Mouse (Mus musculus) CH12.LX (cell line): ENCODE data around the gene Cux1. TPM values are rescaled to one million over a fixed set of nuclear protein-coding genes. Genes with fewer than 3 reads are reported as not detected.

ENCODE experiments used
- DNase-seq: peaks from one replicate; pipeline ENCODE4 v3.0.0-alpha.2; 2013; ENCODE audit errors: extremely low read depth
- H3K27ac ChIP-seq: 2 replicates; pipeline ENCODE4 v1.5.1; 2012; ENCODE audit warnings: low read depth, mild to moderate bottlenecking, control low read depth, moderate library complexity; ENCODE audit not compliant: insufficient read depth
- H3K27me3 ChIP-seq: replicated peaks from 2 replicates; pipeline ENCODE3; 2012; ENCODE audit warnings: inconsistent platforms
- H3K36me3 ChIP-seq, 2 experiments: replicated peaks in 1 of 2; 2 replicates each; pipeline versions ENCODE3 to v1.6.1; 2012; ENCODE audit warnings: inconsistent platforms in 1 of 2, low read length in 1 of 2, mild to moderate bottlenecking in 1 of 2, mixed read lengths in 1 of 2, moderate library complexity in 1 of 2; ENCODE audit not compliant: control insufficient read depth in 1 of 2, insufficient read depth in 1 of 2
- H3K4me1 ChIP-seq, 2 experiments: 2 replicates each; pipeline ENCODE4 v1.6.1; 2012; ENCODE audit warnings: inconsistent platforms in 1 of 2, moderate library complexity in 1 of 2; ENCODE audit not compliant: insufficient read depth in 2 of 2, control insufficient read depth in 1 of 2
- H3K4me2 ChIP-seq: 2 replicates; pipeline ENCODE4 v1.6.1; 2012; ENCODE audit warnings: low read depth, mild to moderate bottlenecking, control low read depth; ENCODE audit not compliant: poor library complexity, insufficient read depth, severe bottlenecking
- H3K4me3 ChIP-seq, 3 experiments: fragments of 150-350 bp in 1 of 3; sonication (generic) in 1 of 3; replicated peaks in 1 of 3; 2 replicates each; pipeline versions ENCODE3 to v1.5.1; 2011 to 2012; ENCODE audit warnings: low read depth in 2 of 3, low read length in 2 of 3, mild to moderate bottlenecking in 2 of 3, moderate library complexity in 2 of 3, control low read depth in 1 of 3, improper control_type of control experiment in 1 of 3, inconsistent platforms in 1 of 3, mixed read lengths in 1 of 3; ENCODE audit not compliant: poor library complexity in 1 of 3
- H3K79me2 ChIP-seq: replicated peaks from 2 replicates; pipeline ENCODE4 v1.6.1; 2012; ENCODE audit warnings: mild to moderate bottlenecking, moderate library complexity; ENCODE audit not compliant: control insufficient read depth, poor library complexity, insufficient read depth, severe bottlenecking; ENCODE audit errors: extremely low read depth
- H3K9ac ChIP-seq: 2 replicates; pipeline ENCODE4 v1.6.1; 2012; ENCODE audit warnings: low read depth, mild to moderate bottlenecking, control low read depth, moderate library complexity; ENCODE audit not compliant: insufficient read depth
- H3K9me3 ChIP-seq: replicated peaks from 2 replicates; pipeline ENCODE3; 2012; ENCODE audit warnings: low read length, inconsistent platforms, mixed read lengths
- BHLHE40 ChIP-seq: IDR thresholded peaks from 2 replicates; pipeline ENCODE4 v1.6.1; 2011; ENCODE audit warnings: mild to moderate bottlenecking, low read depth, low read length, improper control_type of control experiment
- CHD2 ChIP-seq: IDR thresholded peaks from 2 replicates; pipeline ENCODE4 v1.6.1; 2011; ENCODE audit warnings: low read length, improper control_type of control experiment
- CTCF ChIP-seq, 2 experiments: IDR thresholded peaks in 1 of 2; conservative IDR thresholded peaks in 1 of 2; 2 replicates each; pipeline ENCODE4 v1.5.1; 2011 to 2012; ENCODE audit warnings: low read depth in 2 of 2, low read length in 2 of 2, improper control_type of control experiment in 1 of 2, inconsistent platforms in 1 of 2, mild to moderate bottlenecking in 1 of 2, moderate library complexity in 1 of 2
- E2F4 ChIP-seq: IDR thresholded peaks from 2 replicates; pipeline ENCODE4 v1.6.1; 2011; ENCODE audit warnings: low read depth, low read length, improper control_type of control experiment; ENCODE audit not compliant: insufficient replicate concordance
- ELF1 ChIP-seq: IDR thresholded peaks from 2 replicates; pipeline ENCODE4 v1.6.1; 2014; ENCODE audit warnings: low read depth, mild to moderate bottlenecking, inconsistent platforms, low read length, improper control_type of control experiment
- EP300 ChIP-seq: IDR thresholded peaks from 2 replicates; pipeline ENCODE4 v1.6.1; 2011; ENCODE audit warnings: low read length, improper control_type of control experiment
- GABPA ChIP-seq: IDR thresholded peaks from 2 replicates; pipeline ENCODE4 v1.6.1; 2012; ENCODE audit warnings: low read depth, low read length, improper control_type of control experiment, inconsistent platforms; ENCODE audit not compliant: insufficient replicate concordance
- JUN ChIP-seq: IDR thresholded peaks from 2 replicates; pipeline ENCODE4 v1.6.1; 2011; ENCODE audit warnings: low read depth, mild to moderate bottlenecking, low read length, improper control_type of control experiment, moderate library complexity; ENCODE audit not compliant: insufficient read depth
- JUND ChIP-seq: conservative IDR thresholded peaks from 2 replicates; pipeline ENCODE4 v1.6.1; 2011; ENCODE audit warnings: low read depth, low read length, improper control_type of control experiment
- MAFK ChIP-seq: IDR thresholded peaks from 2 replicates; pipeline ENCODE4 v1.6.1; 2011; ENCODE audit warnings: low read length, improper control_type of control experiment; ENCODE audit not compliant: insufficient replicate concordance
- MAZ ChIP-seq: IDR thresholded peaks from 2 replicates; pipeline ENCODE4 v1.6.1; 2012; ENCODE audit warnings: low read depth, mild to moderate bottlenecking, inconsistent platforms, low read length, improper control_type of control experiment, moderate library complexity
- MEF2A ChIP-seq: IDR thresholded peaks from 2 replicates; pipeline ENCODE4 v1.6.1; 2014; ENCODE audit warnings: low read depth, mild to moderate bottlenecking, inconsistent platforms, low read length, improper control_type of control experiment, borderline replicate concordance
- MXI1 ChIP-seq: IDR thresholded peaks from 2 replicates; pipeline ENCODE4 v1.6.1; 2011; ENCODE audit warnings: mild to moderate bottlenecking, low read depth, low read length, improper control_type of control experiment
- MYC ChIP-seq: IDR thresholded peaks from 2 replicates; pipeline ENCODE4 v1.6.1; 2011; ENCODE audit warnings: low read depth, mild to moderate bottlenecking, improper control_type of control experiment, low read length
- NELFE ChIP-seq: IDR thresholded peaks from 2 replicates; pipeline ENCODE4 v1.6.1; 2011; ENCODE audit warnings: low read depth, low read length, improper control_type of control experiment
- NRF1 ChIP-seq: IDR thresholded peaks from 2 replicates; pipeline ENCODE4 v1.6.1; 2014; ENCODE audit warnings: low read depth, mild to moderate bottlenecking, inconsistent platforms, low read length, improper control_type of control experiment, moderate library complexity
- POLR2AphosphoS2 ChIP-seq: IDR thresholded peaks from 2 replicates; pipeline ENCODE4 v1.6.1; 2011; ENCODE audit warnings: low read depth, low read length, improper control_type of control experiment
- RAD21 ChIP-seq: IDR thresholded peaks from 2 replicates; pipeline ENCODE4 v1.6.1; 2011; ENCODE audit warnings: low read depth, mild to moderate bottlenecking, low read length, improper control_type of control experiment, moderate library complexity
- SMC3 ChIP-seq: IDR thresholded peaks from 2 replicates; pipeline ENCODE4 v1.6.1; 2011; ENCODE audit warnings: low read depth, low read length, improper control_type of control experiment
- TBP ChIP-seq: conservative IDR thresholded peaks from 2 replicates; pipeline ENCODE4 v1.6.1; 2011; ENCODE audit warnings: low read depth, low read length, improper control_type of control experiment
- UBTF ChIP-seq: IDR thresholded peaks from 2 replicates; pipeline ENCODE4 v1.6.1; 2012; ENCODE audit warnings: low read depth, mild to moderate bottlenecking, inconsistent platforms, low read length, improper control_type of control experiment, moderate library complexity
- ZKSCAN1 ChIP-seq: IDR thresholded peaks from 2 replicates; pipeline ENCODE4 v1.6.1; 2012; ENCODE audit warnings: low read depth, inconsistent platforms, low read length, improper control_type of control experiment, borderline replicate concordance
- ZMIZ1 ChIP-seq: IDR thresholded peaks from 2 replicates; pipeline ENCODE4 v1.6.1; 2012; ENCODE audit warnings: low read depth, mild to moderate bottlenecking, inconsistent platforms, low read length, improper control_type of control experiment
- ZNF384 ChIP-seq: IDR thresholded peaks from 2 replicates; pipeline ENCODE4 v1.6.1; 2012; ENCODE audit warnings: low read depth, low read length, improper control_type of control experiment, inconsistent platforms
- dilution Hi-C: fragments of 300-500 bp; cut with MboI; formaldehyde crosslinking; loops from 2 replicates; pipeline ENCODE4 v1.14.3; 2020; ENCODE audit warnings: low sequenced_read_pairs; ENCODE audit not compliant: extremely low pct_unique_long_range_greater_than_20kb, extremely low pct_ligation_motif_present
- in situ Hi-C: fragments of 300-500 bp; cut with MboI; formaldehyde crosslinking; loops from 3 replicates; pipeline ENCODE4 v1.14.3; 2019; ENCODE audit warnings: low sequenced_read_pairs, low pct_ligation_motif_present, low pct_unique_long_range_greater_than_20kb, mixed read lengths
- polyA plus RNA-seq: library from polyadenylated mRNA; unstranded; fragments of >175 nt; gene quantifications from 2 replicates; pipeline ENCODE4 v1.2.1, GENCODE M21; 2012; ENCODE audit warnings: low read depth; ENCODE audit not compliant: insufficient read length
- total RNA-seq, 2 experiments: library from RNA; depleted of rRNA; stranded (reverse); fragments of 300-350 nt in 1 of 2; fragments of >200 nt in 1 of 2; gene quantifications; 2 replicates each; pipeline ENCODE4 v1.2.3; 2012 to 2014

Gene Cux1
- total and polyA plus RNA-seq, 3 experiments, result 12.4 to 21.9 (median 19.6) TPM

DNA sequence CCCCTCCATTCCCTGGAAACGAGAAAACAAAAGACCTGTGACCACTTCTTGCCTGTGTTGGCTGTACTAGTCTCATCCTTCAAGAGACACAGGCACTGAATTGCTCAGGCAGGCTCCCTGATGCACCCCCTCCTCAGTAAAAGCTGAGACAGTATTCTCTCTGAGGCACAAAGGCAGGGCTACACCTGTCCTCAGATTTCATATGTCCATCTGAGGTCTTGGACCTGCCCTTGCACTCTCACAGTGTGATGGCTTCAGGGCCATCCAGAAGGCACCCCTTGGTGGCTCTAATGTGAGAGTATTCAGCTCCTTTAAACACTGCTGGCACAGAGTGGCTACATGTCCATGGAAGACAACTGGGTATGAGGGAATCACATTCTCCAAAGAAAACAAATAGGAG is 32.1 kb downstream of the Cux1 start:
- no peak for DNase-seq
- Histone ChIP-seq H3K36me3 (peaks cover 0 to 1% of the 10 kb centered on the region in 2 experiments), H3K4me1 (peaks cover 16 to 58% of the 10 kb centered on the region in 2 experiments), H3K27me3 (no peaks in the 10 kb centered on the region), H3K27ac (no peak overlapping the region), H3K79me2 (peaks cover 18% of the 10 kb centered on the region), H3K4me2 (no peak overlapping the region), H3K9ac (no peak overlapping the region), H3K4me3 (no peak overlapping the region), H3K9me3 (no peaks in the 10 kb centered on the region)
- in situ Hi-C loops (no loop called here), dilution Hi-C loops (no loop called here)
- TF ChIP-seq MAZ (no peak), CTCF (conservative IDR thresholded peaks at IDR 0.05 in 1 of 2, IDR thresholded peaks at IDR 0.05 in 1 of 2; ENCODE audit: low read depth in 2 of 2, low read length in 2 of 2) (no peak), RAD21 (no peak), GABPA (no peak), POLR2AphosphoS2 (no peak), CHD2 (no peak), BHLHE40 (no peak), MYC (no peak), JUND (no peak), ZKSCAN1 (no peak), E2F4 (no peak), MEF2A (no peak), MAFK (no peak)

GRCm38 (mm10) chr5:136533371-136534276 is 33.7 kb downstream of the Cux1 start:
- H3K9ac ChIP-seq, result no peak overlapping the region
- dilution Hi-C loops, result no loop called here
- no peaks in the 10 kb centered on the region for H3K36me3 ChIP-seq
- no peak overlapping the region for H3K4me2 ChIP-seq
- no peaks in the 10 kb centered on the region for H3K27me3 ChIP-seq
- H3K4me3 ChIP-seq, result no peak overlapping the region
- H3K9me3 ChIP-seq, result no peaks in the 10 kb centered on the region
- H3K4me1 ChIP-seq, result peaks cover 16 to 46% of the 10 kb centered on the region in 2 experiments
- no peak for DNase-seq
- TF ChIP-seq E2F4 (no peak), ELF1 (no peak), JUN (no peak), UBTF (no peak), MYC (no peak), NELFE (no peak), TBP (no peak), MAZ (no peak), EP300 (no peak), GABPA (no peak), CHD2 (no peak), MXI1 (no peak), ZKSCAN1 (no peak), BHLHE40 (no peak), SMC3 (no peak), ZMIZ1 (no peak), NRF1 (no peak), ZNF384 (no peak)
- H3K27ac ChIP-seq, result no peak overlapping the region
- H3K79me2 ChIP-seq, result peaks cover 15% of the 10 kb centered on the region
- in situ Hi-C loops, result no loop called here
